Comparison of ENCODE assay signal across 11 mouse cellular contexts in the genomic region with DNA sequence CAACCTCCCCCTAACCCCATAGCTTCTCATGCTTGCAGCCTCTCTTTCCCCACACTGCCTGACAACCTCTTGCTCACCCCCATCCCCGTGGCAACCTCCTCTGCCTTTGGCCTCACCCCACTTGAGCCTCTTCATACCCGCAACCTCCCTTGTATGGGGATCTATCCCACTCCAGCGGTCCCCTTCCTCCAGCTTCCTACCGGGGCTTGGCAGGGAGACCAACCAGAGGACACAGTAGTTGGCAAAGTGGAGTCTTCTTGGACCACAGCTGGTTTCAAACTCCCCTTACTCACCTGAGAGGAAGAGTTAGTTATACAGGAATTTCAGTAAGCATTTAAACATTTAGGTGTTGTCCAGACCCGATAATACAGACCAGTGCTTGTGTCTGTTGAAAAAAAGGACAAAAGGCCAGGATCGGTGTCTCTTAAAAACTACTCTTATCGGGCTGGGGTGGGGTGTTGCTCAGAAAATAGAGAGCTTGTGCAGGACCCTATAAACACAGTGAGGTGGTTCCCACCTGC. TPM values are rescaled to one million over a fixed set of nuclear protein-coding genes. Genes with fewer than 3 reads are reported as not detected.
A peak's percentile ranks its signal among the peaks of the same experiment; 100 is the strongest.
DNase-seq lines count a peak whose midpoint lies in the region; ATAC-seq and TF ChIP-seq lines count a peak whose summit lies in the region.
"Had no signal": no experiment of that assay in that cellular context is flagged by ENCODE, and none has a peak within 500 bp of the region (broad histone marks: within the 10 kb centered on the region; RNA-seq: fewer than 3 reads in every experiment).

No protein-coding gene starts in this region.

- H3K9me3 ChIP-seq in kidney, embryonic 14.5 days (ENCODE audit: control insufficient read depth, low read length) = no peaks in the 10 kb centered on the region
- no peaks in the 10 kb centered on the region for H3K9me3 ChIP-seq in embryonic facial prominence, embryonic 13.5 days
- no peaks in the 10 kb centered on the region for H3K9me3 ChIP-seq in hindbrain, postnatal 0 days (ENCODE audit: low read length)
- H3K9me3 ChIP-seq in neural tube, embryonic 13.5 days = no peaks in the 10 kb centered on the region
- H3K9me3 ChIP-seq: liver, embryonic 12.5 days had no signal

- peaks cover 26% of the 10 kb centered on the region for H3K27me3 ChIP-seq in kidney, embryonic 14.5 days (ENCODE audit: control insufficient read depth, insufficient read depth, low read length)
- peaks cover 46% of the 10 kb centered on the region for H3K27me3 ChIP-seq in embryonic facial prominence, embryonic 13.5 days
- H3K27me3 ChIP-seq in hindbrain, postnatal 0 days (ENCODE audit: insufficient read depth, low read length) = no peaks in the 10 kb centered on the region
- H3K27me3 ChIP-seq in neural tube, embryonic 13.5 days = peaks cover 34% of the 10 kb centered on the region

- H3K4me2 ChIP-seq in kidney, embryonic 14.5 days (replicated peaks; ENCODE audit: low read depth, low read length) = peak overlapping the region; percentile 95
- peak overlapping the region; percentile 80 for H3K4me2 ChIP-seq in embryonic facial prominence, embryonic 13.5 days
- H3K4me2 ChIP-seq in hindbrain, postnatal 0 days (ENCODE audit: low read depth, low read length) = peak overlapping the region; percentile 73
- H3K4me2 ChIP-seq in neural tube, embryonic 13.5 days = peak overlapping the region; percentile 74

- WGBS in kidney, embryonic 14.5 days = 33% methylated on average over 7 of the region's 7 CpGs
- 32% methylated on average over 7 of the region's 7 CpGs for WGBS in embryonic facial prominence, embryonic 13.5 days
- WGBS in hindbrain, postnatal 0 days = 28% methylated on average over 7 of the region's 7 CpGs
- 29% methylated on average over 7 of the region's 7 CpGs for WGBS in neural tube, embryonic 13.5 days

- peak overlapping the region; percentile 50; the same call in 1 of the 2 replicates for H3K4me3 ChIP-seq in kidney, embryonic 14.5 days (ENCODE audit: low read length)
- H3K4me3 ChIP-seq in embryonic facial prominence, embryonic 13.5 days = peak overlapping the region; percentile 54
- H3K4me3 ChIP-seq in hindbrain, postnatal 0 days (ENCODE audit: low read length) = no peak overlapping the region; the same call in 1 of the 2 replicates
- peak overlapping the region; percentile 50; the same call in 1 of the 2 replicates for H3K4me3 ChIP-seq in neural tube, embryonic 13.5 days

- TF ChIP-seq CTCF in hindbrain, postnatal 0 days (IDR thresholded peaks at IDR 0.05; ENCODE audit: low read depth) = no peak

- H3K36me3 ChIP-seq in kidney, embryonic 14.5 days (ENCODE audit: control insufficient read depth, insufficient read depth, low read length) = no peaks in the 10 kb centered on the region
- H3K36me3 ChIP-seq in embryonic facial prominence, embryonic 13.5 days = no peaks in the 10 kb centered on the region
- H3K36me3 ChIP-seq in hindbrain, postnatal 0 days (ENCODE audit: insufficient read depth, low read length) = no peaks in the 10 kb centered on the region
- H3K36me3 ChIP-seq in neural tube, embryonic 13.5 days = no peaks in the 10 kb centered on the region
- H3K36me3 ChIP-seq: liver, embryonic 12.5 days had no signal

- no peak for DNase-seq in kidney, adult 18-20 months
- DNase-seq in hindbrain, postnatal 0 days (ENCODE audit: low spot score) = no peak
- DNase-seq in right cerebral cortex, postnatal 4 days = no peak
- no peak for DNase-seq in adipocyte (ENCODE audit: low spot score)
- DNase-seq in right cerebral cortex, postnatal 14 days = no peak

- H3K4me1 ChIP-seq in kidney, embryonic 14.5 days (ENCODE audit: control insufficient read depth, insufficient read depth, low read length) = peaks cover 10% of the 10 kb centered on the region; the same call in 1 of the 2 replicates
- H3K4me1 ChIP-seq in embryonic facial prominence, embryonic 13.5 days = peaks cover 24% of the 10 kb centered on the region
- H3K4me1 ChIP-seq in hindbrain, postnatal 0 days (ENCODE audit: insufficient read depth, low read length) = peaks cover 6% of the 10 kb centered on the region
- H3K4me1 ChIP-seq in neural tube, embryonic 13.5 days (replicated peaks) = peaks cover 12% of the 10 kb centered on the region

- no peak overlapping the region for H3K27ac ChIP-seq in kidney, embryonic 14.5 days (ENCODE audit: low read depth, low read length)
- H3K27ac ChIP-seq in embryonic facial prominence, embryonic 13.5 days = no peak overlapping the region
- H3K27ac ChIP-seq in hindbrain, postnatal 0 days = peak overlapping the region; percentile 60; the same call in 1 of the 2 replicates
- H3K27ac ChIP-seq in neural tube, embryonic 13.5 days (replicated peaks) = no peak overlapping the region
- H3K27ac ChIP-seq: liver, embryonic 12.5 days had no signal

- peak; percentile 20; the same call in 1 of the 2 replicates for ATAC-seq in kidney, embryonic 14.5 days (ENCODE audit: low FRiP score, low TSS enrichment)
- ATAC-seq in embryonic facial prominence, embryonic 13.5 days (ENCODE audit: insufficient number of reproducible peaks, insufficient read depth, low FRiP score, low TSS enrichment, low read depth) = no peak
- no peak for ATAC-seq in hindbrain, postnatal 0 days
- peak; percentile 16; the same call in 1 of the 2 replicates for ATAC-seq in neural tube, embryonic 13.5 days (ENCODE audit: low read depth)
- ATAC-seq: liver, embryonic 12.5 days had no signal

- peak overlapping the region; percentile 59; the same call in 1 of the 2 replicates for H3K9ac ChIP-seq in kidney, embryonic 14.5 days (ENCODE audit: low read depth, low read length)
- H3K9ac ChIP-seq in embryonic facial prominence, embryonic 13.5 days = no peak overlapping the region
- peak overlapping the region; percentile 51 for H3K9ac ChIP-seq in hindbrain, postnatal 0 days (replicated peaks; ENCODE audit: low read length)
- peak overlapping the region; percentile 72; the same call in 1 of the 2 replicates for H3K9ac ChIP-seq in neural tube, embryonic 13.5 days
- H3K9ac ChIP-seq: liver, embryonic 12.5 days had no signal

RNA-seq across cellular contexts. Expression of gene Lactbl1, which starts 15.9 kb away (rescaled TPM):
- polyA plus RNA-seq in kidney, embryonic 14.5 days (2014; fragmentation: Nextera tagmentation; extraction: Ambion mirVana) = 0.14 TPM in 1 of 2 replicates, not detected in the other
- polyA plus RNA-seq in embryonic facial prominence, embryonic 13.5 days (2015; fragmentation: Nextera tagmentation; extraction: Ambion mirVana) = not detected in 2 replicates
- total RNA-seq in hindbrain, postnatal 0 days (2014; rRNA removed) = 0.42 TPM in 1 of 2 replicates, not detected in the other
- 0.06 TPM in 2 replicates for polyA plus RNA-seq in hindbrain, postnatal 0 days (2015; fragmentation: Nextera tagmentation; extraction: Ambion mirVana)
- polyA plus RNA-seq in neural tube, embryonic 13.5 days (2015; fragmentation: Nextera tagmentation; extraction: Ambion mirVana) = 0.10 TPM in 1 of 2 replicates, not detected in the other
- total RNA-seq: adrenal gland, adult 2 months had no signal
- polyA plus RNA-seq: adrenal gland, adult 2 months; liver, embryonic 12.5 days had no signal

RNA-seq across cellular contexts. Expression of gene Tex46, which starts 28.1 kb away (rescaled TPM):
- polyA plus RNA-seq in kidney, embryonic 14.5 days (2014; fragmentation: Nextera tagmentation; extraction: Ambion mirVana) = not detected in 2 replicates
- not detected in 2 replicates for polyA plus RNA-seq in embryonic facial prominence, embryonic 13.5 days (2015; fragmentation: Nextera tagmentation; extraction: Ambion mirVana)
- total RNA-seq in hindbrain, postnatal 0 days (2014; rRNA removed) = not detected in 2 replicates
- not detected in 2 replicates for polyA plus RNA-seq in hindbrain, postnatal 0 days (2015; fragmentation: Nextera tagmentation; extraction: Ambion mirVana)
- polyA plus RNA-seq in neural tube, embryonic 13.5 days (2015; fragmentation: Nextera tagmentation; extraction: Ambion mirVana) = not detected in 2 replicates
- total RNA-seq: adrenal gland, adult 2 months had no signal
- polyA plus RNA-seq: adrenal gland, adult 2 months; liver, embryonic 12.5 days; spleen, adult 2 months had no signal

RNA-seq across cellular contexts. Expression of gene Kdm1a, which starts 35.8 kb away (rescaled TPM):
- polyA plus RNA-seq in kidney, embryonic 14.5 days (2014; fragmentation: Nextera tagmentation; extraction: Ambion mirVana) = 60.9 and 69.9 TPM in 2 replicates
- polyA plus RNA-seq in embryonic facial prominence, embryonic 13.5 days (2015; fragmentation: Nextera tagmentation; extraction: Ambion mirVana) = 48.4 and 49.2 TPM in 2 replicates
- 121 and 123 TPM in 2 replicates for total RNA-seq in hindbrain, postnatal 0 days (2014; rRNA removed)
- polyA plus RNA-seq in hindbrain, postnatal 0 days (2015; fragmentation: Nextera tagmentation; extraction: Ambion mirVana) = 41.2 and 44.8 TPM in 2 replicates
- polyA plus RNA-seq in neural tube, embryonic 13.5 days (2015; fragmentation: Nextera tagmentation; extraction: Ambion mirVana) = 76.5 TPM in 2 replicates

Comparison
In these comparisons a context has a peak if more than half of its experiments do, and no peak if none do; other contexts are left out.
1. ATAC-seq: peak in kidney, embryonic 14.5 days (single experiment) and neural tube, embryonic 13.5 days (single experiment); none in embryonic facial prominence, embryonic 13.5 days (single experiment) and hindbrain, postnatal 0 days (single experiment).
2. Peak in every context shown above with its lines, with median percentiles within 50 percentile points of each other: H3K4me2 ChIP-seq.